Mouse (Mus musculus): ENCODE results near the gene Abhd5. TPM values are rescaled to one million over a fixed set of nuclear protein-coding genes. Genes with fewer than 3 reads are reported as not detected.

Gene Abhd5
- total and polyA plus RNA-seq, 3 experiments, result 14.2 to 20.2 TPM; not detected in 1

GRCm38 (mm10) chr9:122410437-122411175 lies 59.2 kb downstream of the Abhd5 start:
- H3K27me3 ChIP-seq (ENCODE audit: control insufficient read depth in 1 of 2, insufficient read depth in 2 of 2, low read length in 2 of 2), result no peaks in the 10 kb centered on the region; a peak in 1 of 4 replicates

GRCm38 (mm10) chr9:122414648-122415047 lies 63.2 kb downstream of the Abhd5 start:
- Histone ChIP-seq H3K4me3 (ENCODE audit: control insufficient read depth in 1 of 2, insufficient read depth in 1 of 2, low read depth in 2 of 2, low read length in 2 of 2) (no peak overlapping the region), H3K27ac (ENCODE audit: control insufficient read depth, low read depth, low read length) (no peak overlapping the region)

More at GRCm38 (mm10) chr9:122410437-122411175, 59.2 kb downstream of the Abhd5 start:
- no peaks in the 10 kb centered on the region for H3K79me2 ChIP-seq (ENCODE audit: control insufficient read depth, insufficient read depth, low read length, poor library complexity)
- H3K4me1 ChIP-seq (ENCODE audit: control insufficient read depth in 1 of 2, insufficient read depth in 2 of 2, low read length in 2 of 2), result no peaks in the 10 kb centered on the region
- H3K36me3 ChIP-seq (ENCODE audit: control insufficient read depth in 1 of 2, insufficient read depth in 2 of 2, low read length in 2 of 2), result no peaks in the 10 kb centered on the region
- no peak for DNase-seq (ENCODE audit: low read depth, low spot score)
- no peak overlapping the region for H3K27ac ChIP-seq (ENCODE audit: control insufficient read depth, low read depth, low read length)
- no peak overlapping the region for H3K4me3 ChIP-seq (ENCODE audit: control insufficient read depth in 1 of 2, insufficient read depth in 1 of 2, low read depth in 2 of 2, low read length in 2 of 2)
- H3K9ac ChIP-seq (ENCODE audit: control insufficient read depth, low read depth, low read length, poor library complexity, severe bottlenecking), result no peak overlapping the region
- no peak for TF ChIP-seq CTCF (IDR thresholded peaks at IDR 0.05 in 2 of 3, conservative IDR thresholded peaks at IDR 0.05 in 1 of 3; ENCODE audit: control insufficient read depth in 1 of 3, insufficient read depth in 1 of 3, low read depth in 2 of 3, low read length in 3 of 3, poor library complexity in 1 of 3, severe bottlenecking in 1 of 3)
- no peaks in the 10 kb centered on the region for H3K9me3 ChIP-seq (replicated peaks; ENCODE audit: insufficient read depth, low read length)

GRCm38 (mm10) chr9:122415056-122415775 lies 63.8 kb downstream of the Abhd5 start:
- H3K9me3 ChIP-seq (replicated peaks; ENCODE audit: insufficient read depth, low read length), result no peaks in the 10 kb centered on the region
- no peak overlapping the region for H3K4me3 ChIP-seq (ENCODE audit: control insufficient read depth in 1 of 2, insufficient read depth in 1 of 2, low read depth in 2 of 2, low read length in 2 of 2)
- H3K4me1 ChIP-seq (ENCODE audit: control insufficient read depth in 1 of 2, insufficient read depth in 2 of 2, low read length in 2 of 2), result no peaks in the 10 kb centered on the region
- H3K36me3 ChIP-seq (ENCODE audit: control insufficient read depth in 1 of 2, insufficient read depth in 2 of 2, low read length in 2 of 2), result no peaks in the 10 kb centered on the region
- DNase-seq (ENCODE audit: low read depth, low spot score), result no peak
- no peaks in the 10 kb centered on the region; a peak in 1 of 4 replicates for H3K27me3 ChIP-seq (ENCODE audit: control insufficient read depth in 1 of 2, insufficient read depth in 2 of 2, low read length in 2 of 2)
- TF ChIP-seq MAX (IDR thresholded peaks at IDR 0.05; ENCODE audit: low read length), result no peak
- no peak for TF ChIP-seq TBP (IDR thresholded peaks at IDR 0.05; ENCODE audit: low read depth, low read length)
- no peak for TF ChIP-seq ZMIZ1 (IDR thresholded peaks at IDR 0.05; ENCODE audit: low read depth, low read length)
- TF ChIP-seq JUND (IDR thresholded peaks at IDR 0.05; ENCODE audit: low read depth, low read length), result no peak
- no peak for TF ChIP-seq ZNF384 (IDR thresholded peaks at IDR 0.05; ENCODE audit: low read depth, low read length)
- TF ChIP-seq TAL1 (IDR thresholded peaks at IDR 0.05; ENCODE audit: low read length), result no peak
- no peak for TF ChIP-seq TCF12 (IDR thresholded peaks at IDR 0.05; ENCODE audit: low read depth, low read length)
- TF ChIP-seq BHLHE40 (IDR thresholded peaks at IDR 0.05; ENCODE audit: borderline replicate concordance, low read depth, low read length), result no peak
- TF ChIP-seq RCOR1 (IDR thresholded peaks at IDR 0.05; ENCODE audit: low read depth, low read length), result no peak
- TF ChIP-seq ETS1 (IDR thresholded peaks at IDR 0.05; ENCODE audit: low read depth, low read length), result no peak
- TF ChIP-seq CHD1 (IDR thresholded peaks at IDR 0.05; ENCODE audit: low read depth, low read length), result no peak
- H3K27ac ChIP-seq (ENCODE audit: control insufficient read depth, low read depth, low read length), result no peak overlapping the region
- H3K79me2 ChIP-seq (ENCODE audit: control insufficient read depth, insufficient read depth, low read length, poor library complexity), result no peaks in the 10 kb centered on the region
- no peak overlapping the region for H3K9ac ChIP-seq (ENCODE audit: control insufficient read depth, low read depth, low read length, poor library complexity, severe bottlenecking)

More at GRCm38 (mm10) chr9:122414648-122415047, 63.2 kb downstream of the Abhd5 start:
- Histone ChIP-seq H3K4me1 (ENCODE audit: control insufficient read depth in 1 of 2, insufficient read depth in 2 of 2, low read length in 2 of 2) (no peaks in the 10 kb centered on the region), H3K9ac (ENCODE audit: control insufficient read depth, low read depth, low read length, poor library complexity, severe bottlenecking) (no peak overlapping the region), H3K9me3 (replicated peaks; ENCODE audit: insufficient read depth, low read length) (no peaks in the 10 kb centered on the region), H3K79me2 (ENCODE audit: control insufficient read depth, insufficient read depth, low read length, poor library complexity) (no peaks in the 10 kb centered on the region), H3K36me3 (ENCODE audit: control insufficient read depth in 1 of 2, insufficient read depth in 2 of 2, low read length in 2 of 2) (no peaks in the 10 kb centered on the region), H3K27me3 (ENCODE audit: control insufficient read depth in 1 of 2, insufficient read depth in 2 of 2, low read length in 2 of 2) (no peaks in the 10 kb centered on the region; a peak in 1 of 4 replicates)
- DNase-seq (ENCODE audit: low read depth, low spot score), result no peak
- TF ChIP-seq ETS1 (IDR thresholded peaks at IDR 0.05; ENCODE audit: low read depth, low read length) (no peak), SIN3A (IDR thresholded peaks at IDR 0.05; ENCODE audit: low read length) (no peak), MYB (IDR thresholded peaks at IDR 0.05; ENCODE audit: low read depth, low read length) (no peak), NRF1 (IDR thresholded peaks at IDR 0.05; ENCODE audit: insufficient read depth, low read depth, low read length, poor library complexity, severe bottlenecking) (no peak), GABPA (IDR thresholded peaks at IDR 0.05; ENCODE audit: low read depth, low read length) (no peak)

All from MEL (cell line).